Mouse (Mus musculus) thymus, adult 2 months (tissue): ENCODE measurements at regions not wholly inside any gene's neighbourhood (a gene's known extent, or its start where the extent isn't known, plus 50 kb on each side); places are given as distances from the start of the nearest gene placed in this dataset.

Source experiments
- DNase-seq: peaks from one replicate; pipeline ENCODE4 v3.0.0; 2021
- H3K27ac ChIP-seq: fragments of 200-500 bp; 2 replicates; pipeline ENCODE4 v1.5.1; 2012; ENCODE audit warnings: low read length, control low read depth; ENCODE audit not compliant: control insufficient read depth, insufficient read depth
- H3K27me3 ChIP-seq: fragments of 200-500 bp; 2 replicates; pipeline ENCODE4 v1.6.1; 2012; ENCODE audit warnings: mild to moderate bottlenecking, low read length, moderate library complexity, mixed read lengths; ENCODE audit not compliant: control insufficient read depth, insufficient read depth
- H3K36me3 ChIP-seq: fragments of 200-500 bp; 2 replicates; pipeline ENCODE4 v1.6.1; 2012; ENCODE audit warnings: mild to moderate bottlenecking, low read length, moderate library complexity; ENCODE audit not compliant: control insufficient read depth, insufficient read depth
- H3K4me1 ChIP-seq: fragments of 200-500 bp; replicated peaks from 2 replicates; pipeline ENCODE4 v1.6.1; 2012; ENCODE audit warnings: low read length; ENCODE audit not compliant: control insufficient read depth, insufficient read depth
- H3K4me3 ChIP-seq: fragments of 200-500 bp; 2 replicates; pipeline ENCODE4 v1.5.1; 2012; ENCODE audit warnings: mild to moderate bottlenecking, low read length, control low read depth, moderate library complexity; ENCODE audit not compliant: control insufficient read depth, insufficient read depth
- CTCF ChIP-seq: fragments of 200-500 bp; IDR thresholded peaks from 2 replicates; pipeline ENCODE4 v1.5.1; 2012; ENCODE audit warnings: mild to moderate bottlenecking, control low read depth, low read length, moderate library complexity, borderline replicate concordance; ENCODE audit not compliant: control insufficient read depth, poor library complexity, insufficient read depth; ENCODE audit errors: extremely low read depth
- POLR2A ChIP-seq: fragments of 200-500 bp; IDR thresholded peaks from 2 replicates; pipeline ENCODE4 v1.6.1; 2012; ENCODE audit warnings: mild to moderate bottlenecking, low read length, control low read depth, moderate library complexity; ENCODE audit not compliant: control insufficient read depth, poor library complexity, insufficient read depth; ENCODE audit errors: extremely low read depth
- WGBS: fragments of 180-500 bp; shearing (Covaris S2); methylation state at CpG from one replicate; pipeline ENCODE4 v1.1.7; 2018; 5-methylcytosine and 5-hydroxymethylcytosine counted together

- TF ChIP-seq POLR2A = no peak
- TF ChIP-seq CTCF = no peak
- Histone ChIP-seq H3K36me3 (no peaks in the 10 kb centered on the region), H3K4me1 (no peaks in the 10 kb centered on the region), H3K27me3 (no peaks in the 10 kb centered on the region), H3K4me3 (no peak overlapping the region), H3K27ac (no peak overlapping the region)
- DNase-seq = no peak
- WGBS = 79% methylated on average over 1 of the region's 1 CpGs
Observed at GRCm38 (mm10) chr12:16436255-16436654, 174.5 kb downstream of the Lpin1 start.

- TF ChIP-seq POLR2A (no peak), CTCF (no peak)
- WGBS = 80% methylated on average over 1 of the region's 1 CpGs
- no peak for DNase-seq
Observed at GRCm38 (mm10) chr12:16434739-16435138, 176.0 kb downstream of the Lpin1 start.

GRCm38 (mm10) chr12:16434225-16434624 lies 176.5 kb downstream of the Lpin1 start:
- no peak overlapping the region for H3K4me3 ChIP-seq
- no peaks in the 10 kb centered on the region for H3K4me1 ChIP-seq
- no peaks in the 10 kb centered on the region for H3K36me3 ChIP-seq
- no peaks in the 10 kb centered on the region for H3K27me3 ChIP-seq
- 53% methylated on average over 1 of the region's 1 CpGs for WGBS
- H3K27ac ChIP-seq = no peak overlapping the region
- no peak for TF ChIP-seq POLR2A
- TF ChIP-seq CTCF = no peak
- no peak for DNase-seq

More at GRCm38 (mm10) chr12:16434739-16435138, 176.0 kb downstream of the Lpin1 start:
- H3K4me3 ChIP-seq = no peak overlapping the region
- no peaks in the 10 kb centered on the region for H3K4me1 ChIP-seq
- H3K36me3 ChIP-seq = no peaks in the 10 kb centered on the region
- no peak overlapping the region for H3K27ac ChIP-seq
- no peaks in the 10 kb centered on the region for H3K27me3 ChIP-seq

- TF ChIP-seq POLR2A = no peak
- TF ChIP-seq CTCF = no peak
- H3K4me3 ChIP-seq = no peak overlapping the region
- H3K36me3 ChIP-seq = no peaks in the 10 kb centered on the region
- WGBS = 91% methylated on average over 5 of the region's 5 CpGs
- H3K27me3 ChIP-seq = no peaks in the 10 kb centered on the region
- no peaks in the 10 kb centered on the region for H3K4me1 ChIP-seq
- DNase-seq = no peak
- no peak overlapping the region for H3K27ac ChIP-seq
Observed at GRCm38 (mm10) chr12:16425980-16426379, 184.8 kb downstream of the Lpin1 start.

GRCm38 (mm10) chr12:16424526-16424925 lies 186.2 kb downstream of the Lpin1 start:
- no peak for DNase-seq
- Histone ChIP-seq H3K27me3 (no peaks in the 10 kb centered on the region), H3K36me3 (no peaks in the 10 kb centered on the region), H3K4me3 (no peak overlapping the region), H3K4me1 (no peaks in the 10 kb centered on the region), H3K27ac (no peak overlapping the region)
- 96% methylated on average over 4 of the region's 4 CpGs for whole genome bisulfite sequencing
- no peak for TF ChIP-seq POLR2A
- TF ChIP-seq CTCF = no peak

- no peak for TF ChIP-seq CTCF
- TF ChIP-seq POLR2A = no peak
- Histone ChIP-seq H3K36me3 (no peaks in the 10 kb centered on the region), H3K4me1 (no peaks in the 10 kb centered on the region), H3K4me3 (no peak overlapping the region), H3K27me3 (no peaks in the 10 kb centered on the region), H3K27ac (no peak overlapping the region)
- 77% methylated on average over 2 of the region's 2 CpGs for WGBS
- DNase-seq = no peak
Observed at GRCm38 (mm10) chr12:16395720-16396119, 215.0 kb downstream of the Lpin1 start.

- no peaks in the 10 kb centered on the region for H3K27me3 ChIP-seq
- H3K27ac ChIP-seq = no peak overlapping the region
- no peak for DNase-seq
- no peaks in the 10 kb centered on the region for H3K4me1 ChIP-seq
- H3K36me3 ChIP-seq = no peaks in the 10 kb centered on the region
- no peak overlapping the region for H3K4me3 ChIP-seq
- TF ChIP-seq POLR2A = no peak
- no peak for TF ChIP-seq CTCF
Observed at GRCm38 (mm10) chr12:16392851-16393250, 217.9 kb downstream of the Lpin1 start.
